Mouse (Mus musculus): Measurements from ENCODE around the gene Neu3.

DNA sequence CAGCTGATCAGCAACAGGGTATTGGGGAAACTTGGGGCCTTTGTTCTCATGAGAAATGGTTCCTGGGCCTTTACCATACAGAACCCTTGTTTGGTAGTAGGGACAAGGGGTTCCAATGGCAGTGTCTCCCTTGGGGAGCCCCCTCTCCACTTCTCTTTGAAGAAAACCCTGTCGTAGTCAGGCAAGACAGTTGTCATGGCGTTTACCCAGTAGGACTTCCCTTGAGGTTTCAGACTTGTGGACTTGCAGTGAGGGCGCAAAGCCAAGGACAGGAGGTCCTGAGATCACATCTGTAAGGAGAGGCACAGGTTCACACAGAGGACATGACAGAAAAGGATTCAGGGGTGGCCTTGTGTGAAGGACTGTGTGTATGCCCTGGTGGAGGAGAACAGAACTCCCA lies 31.7 kb downstream of the Neu3 start:
- no peak for TF ChIP-seq EP300 (IDR thresholded peaks at IDR 0.05; ENCODE audit: insufficient read depth, low read depth, low read length)
- TF ChIP-seq CTCF (IDR thresholded peaks at IDR 0.05), result no peak
